Mouse (Mus musculus) retina, embryonic 14.5 days (tissue): ENCODE data around the gene Tcta.
"Not testable (repeated sequence)": the region's sequence is repeated elsewhere in the genome, so short reads cannot be mapped to it uniquely, and the experiment has no call there.

Source experiments
- DNase-seq: peaks from one replicate; pipeline ENCODE4 v3.0.0-alpha.2; 2015; ENCODE audit warnings: low spot score

The Tcta gene

DNA sequence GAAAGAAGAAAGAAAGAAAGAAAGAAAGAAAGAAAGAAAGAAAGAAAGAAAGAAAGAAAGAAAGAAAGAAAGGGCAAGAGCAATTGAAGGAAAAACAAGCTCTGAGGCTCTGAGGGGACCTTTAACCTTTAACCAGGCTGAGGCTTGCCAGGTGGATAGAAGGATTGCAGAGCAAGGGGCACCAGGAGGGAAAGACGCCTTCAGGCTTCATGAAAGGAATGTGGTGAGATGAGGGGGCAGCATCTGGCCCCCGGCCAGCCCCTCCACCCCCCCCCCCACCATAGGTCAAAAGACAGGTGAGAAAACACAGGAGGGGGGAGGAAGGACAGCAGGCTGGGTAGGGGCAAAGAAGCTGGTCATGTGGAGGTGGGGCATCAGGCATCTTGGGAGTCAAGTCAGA lies 34.0 kb downstream of the Tcta start:
- no peak for DNase-seq

DNA sequence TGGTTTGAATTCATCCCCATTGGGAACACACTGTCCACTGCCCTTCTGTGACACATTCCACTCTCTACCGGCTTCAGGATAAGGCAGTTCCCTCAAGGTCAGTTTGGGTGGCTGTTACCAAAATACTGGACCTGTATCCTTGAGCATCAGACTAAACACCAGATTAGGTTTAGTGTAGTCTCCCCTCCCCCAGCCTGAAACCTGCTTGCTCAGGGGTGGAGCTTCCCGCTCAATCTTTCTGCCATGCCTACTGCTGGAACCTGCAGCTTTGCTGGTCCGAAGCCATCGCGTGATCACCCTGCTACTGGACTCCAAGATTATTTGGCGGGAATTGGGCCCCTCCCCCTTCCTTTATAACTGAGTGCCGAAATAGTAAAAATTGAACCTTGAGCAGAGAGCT lies 37.3 kb downstream of the Tcta start:
- DNase-seq: not testable (repeated sequence)

DNA sequence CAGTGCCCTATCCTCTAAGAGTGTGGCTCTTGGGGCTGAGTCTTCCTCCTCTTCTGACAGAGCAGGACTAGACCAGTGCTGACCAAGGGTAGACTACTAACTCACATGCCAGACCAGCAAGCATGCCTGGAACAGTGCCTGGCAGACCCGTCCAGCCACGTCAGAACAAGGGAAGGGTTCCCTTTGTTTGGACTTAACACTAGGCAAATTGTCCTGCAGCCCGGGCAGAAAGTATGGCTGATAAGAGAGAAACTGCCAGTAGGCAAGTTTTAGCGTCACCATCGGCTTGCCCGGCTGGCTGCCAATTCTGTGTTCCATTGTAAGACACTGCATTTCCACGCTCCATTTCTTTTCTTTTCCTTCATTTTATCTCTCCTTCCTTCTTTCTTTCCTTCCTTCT lies 38.3 kb downstream of the Tcta start:
- no peak for DNase-seq

DNA sequence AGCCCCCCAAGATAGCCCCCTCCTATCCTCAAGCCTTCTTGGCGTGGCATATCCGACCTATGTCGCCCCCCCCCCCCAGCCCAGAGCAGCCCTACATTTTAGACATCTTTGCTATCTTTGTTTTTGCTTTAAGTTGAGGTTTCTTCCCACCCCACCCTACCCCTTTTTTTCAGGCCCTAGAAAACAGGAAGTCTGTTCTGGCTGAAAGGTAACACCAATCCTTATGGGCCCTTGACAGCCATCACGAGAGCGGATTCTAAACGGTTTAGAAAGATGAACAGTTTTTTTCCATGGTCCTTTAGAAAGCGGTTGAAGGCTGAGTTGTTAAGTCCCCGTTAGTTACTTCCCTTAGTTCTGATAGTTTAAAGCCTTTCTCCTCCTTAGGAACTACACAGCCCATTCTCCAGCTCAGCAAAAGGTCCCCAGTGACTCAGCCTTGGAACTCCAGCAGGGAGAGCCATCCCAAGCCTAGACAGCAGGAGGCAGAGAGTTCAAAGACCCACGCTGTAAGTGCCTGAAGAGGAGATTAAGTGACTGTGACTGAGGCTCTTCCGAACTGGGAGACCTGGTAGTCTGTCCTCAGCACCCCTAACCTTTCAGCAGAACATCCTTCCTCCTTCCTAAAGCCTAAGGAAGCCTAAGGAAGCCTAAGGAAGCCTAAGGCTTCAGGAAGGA lies 39.6 kb downstream of the Tcta start:
- no peak for DNase-seq

DNA sequence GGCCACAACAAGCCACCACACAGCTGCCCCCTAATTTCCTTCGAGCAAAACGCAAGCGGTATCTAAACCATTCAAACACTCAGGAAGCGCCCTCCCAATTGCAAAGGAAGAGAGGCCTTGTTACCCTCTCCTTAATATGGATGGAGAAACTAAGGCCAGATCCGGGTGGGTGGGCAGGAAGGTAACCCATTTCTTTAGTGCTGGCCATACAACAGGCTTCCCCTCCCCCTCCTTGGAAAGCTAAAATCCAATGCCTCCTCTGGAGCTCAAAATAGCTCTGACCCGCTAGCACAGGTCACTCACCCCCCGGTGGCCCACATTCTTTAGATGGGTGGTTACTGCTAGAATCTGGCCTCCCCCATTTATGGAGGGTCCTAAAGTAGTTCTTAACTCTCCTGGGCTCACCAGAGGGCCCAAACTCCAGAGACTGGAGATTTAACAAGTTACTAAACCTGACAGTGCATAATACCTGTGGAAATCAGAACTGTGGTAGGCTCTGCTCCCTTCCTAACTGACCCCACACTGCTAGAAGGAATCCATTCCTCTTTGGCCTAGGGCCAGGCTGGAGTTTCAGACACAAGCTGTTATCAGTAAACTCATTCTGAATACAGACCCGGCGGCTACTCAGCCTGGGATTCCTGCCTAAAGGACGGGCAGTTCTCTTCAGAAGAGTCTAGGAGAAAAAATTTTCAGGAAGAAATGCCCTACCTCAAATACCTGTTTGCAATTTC lies 41.6 kb downstream of the Tcta start:
- DNase-seq: no peak

DNA sequence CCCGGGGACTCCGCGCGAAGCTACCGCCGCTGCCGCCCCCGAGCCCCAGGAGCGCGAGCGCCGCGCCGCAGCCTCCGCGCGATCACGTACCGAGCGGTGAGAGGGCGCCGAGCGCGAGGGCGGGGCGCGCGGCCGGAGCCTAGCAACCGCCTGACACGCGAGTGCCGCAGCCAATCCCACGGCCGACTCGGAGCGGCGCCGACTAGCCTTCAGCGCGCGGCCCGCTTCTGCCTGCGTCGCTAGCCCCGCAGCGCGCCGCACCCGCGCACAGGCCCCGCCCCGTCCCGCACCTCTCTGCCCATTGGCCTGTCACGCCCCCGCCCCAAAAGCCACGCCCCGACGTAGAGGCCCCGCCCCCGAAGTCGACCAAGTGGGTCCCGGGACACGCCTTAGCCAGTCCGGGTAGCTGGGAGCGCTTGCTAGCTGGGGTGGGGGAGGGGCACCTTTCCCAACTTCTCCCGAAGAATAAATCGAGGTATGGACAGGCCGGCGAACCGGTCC lies 42.2 kb downstream of the Tcta start, which contains the start of gene Dag1:
Gene Dag1 (minus strand): TSS at position 269 of the 501 bp plus-strand sequence.
- DNase-seq: peak; percentile 98

DNA sequence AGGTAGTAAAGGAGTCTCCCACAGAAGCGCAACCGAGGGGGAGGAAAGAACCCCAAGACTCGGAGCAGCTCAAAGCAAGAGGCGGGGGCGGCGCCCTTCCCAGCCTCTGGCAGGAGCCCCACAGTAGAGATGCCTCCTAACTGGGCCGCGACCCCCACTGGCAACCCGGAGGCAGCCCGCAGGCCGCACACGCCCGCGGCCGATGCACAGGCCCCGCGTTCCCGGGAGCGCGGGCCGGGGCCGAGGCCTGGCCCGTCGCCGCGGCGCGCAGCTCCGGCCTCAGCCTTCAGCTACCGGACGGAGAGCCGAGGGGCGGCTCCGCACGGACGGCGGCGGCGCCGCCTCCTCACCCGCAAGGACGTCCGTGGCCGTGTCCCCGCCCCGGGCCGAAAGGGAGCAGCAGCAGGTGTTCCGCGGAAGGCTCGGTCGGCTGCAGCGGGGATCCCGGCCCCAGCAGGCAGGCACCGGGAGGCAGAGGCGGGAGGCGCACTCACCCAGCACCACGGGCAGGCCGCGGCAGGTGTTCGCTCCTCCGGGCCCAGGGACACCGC lies 42.8 kb downstream of the Tcta start:
- no peak for DNase-seq

DNA sequence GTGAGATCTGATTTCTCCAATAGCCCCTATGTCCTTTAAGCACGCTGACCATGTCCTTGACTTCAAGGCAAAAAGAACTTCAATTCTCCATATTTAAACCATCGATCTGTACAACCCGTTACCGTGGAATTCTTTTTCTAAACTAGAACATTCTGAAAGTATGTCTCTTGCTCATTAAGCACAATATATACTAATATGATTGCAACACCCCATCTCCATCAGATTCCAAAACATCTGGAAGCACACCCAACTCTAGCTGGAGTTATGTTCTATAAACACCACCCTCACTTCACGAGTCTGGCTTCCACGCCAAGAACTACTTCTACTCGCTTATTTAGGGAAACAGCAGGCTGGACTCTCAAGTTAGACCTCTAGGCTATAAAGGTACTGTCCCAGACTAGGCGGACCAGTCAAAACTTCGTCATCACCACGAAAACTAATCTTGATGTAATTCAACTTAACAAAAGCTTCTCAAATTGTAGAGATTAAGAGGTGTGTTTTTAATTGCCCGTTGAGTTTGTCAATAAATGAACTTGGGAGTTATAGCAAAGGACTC lies 43.4 kb downstream of the Tcta start:
- peak; percentile 17 for DNase-seq

DNA sequence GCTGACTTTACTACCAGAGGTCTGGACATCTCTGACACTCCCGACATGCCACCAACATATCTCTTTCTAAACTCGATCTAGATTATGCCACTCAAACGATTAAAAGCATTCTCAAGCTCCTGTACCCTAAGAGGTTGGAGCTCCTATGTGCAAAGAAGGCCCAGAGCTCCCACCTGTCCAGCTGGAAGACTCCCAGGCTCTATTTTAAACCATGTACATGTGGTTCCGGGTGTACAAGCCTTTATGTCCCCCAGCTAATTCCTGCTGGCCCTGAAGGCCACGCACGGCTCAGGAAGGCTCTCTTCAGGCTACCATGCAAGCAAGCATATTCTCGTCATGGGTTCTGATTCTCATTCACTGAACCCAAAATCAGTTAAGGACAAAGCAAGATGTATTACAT lies 44.1 kb downstream of the Tcta start:
- DNase-seq: no peak

DNA sequence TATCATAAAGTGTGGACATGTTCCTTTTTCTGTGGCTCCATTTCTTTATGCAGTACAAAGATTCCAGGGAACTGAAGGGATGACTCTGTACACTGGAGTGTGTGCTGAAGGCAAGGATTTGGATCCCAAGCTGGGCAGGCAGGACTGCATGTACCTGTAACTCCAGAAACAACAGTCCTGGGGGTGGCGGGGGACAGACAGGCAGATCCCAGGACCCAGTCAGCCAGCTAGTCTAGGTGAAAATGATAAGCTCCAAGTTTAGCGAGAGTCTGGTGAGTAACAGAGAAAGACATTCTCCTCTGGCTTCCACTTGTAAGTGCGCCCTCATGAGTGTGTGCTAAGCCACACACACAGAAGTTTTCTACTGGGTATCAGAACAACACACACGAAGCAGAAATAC lies 45.4 kb downstream of the Tcta start:
- no peak for DNase-seq
